Mouse (Mus musculus) left cerebral cortex, postnatal 10 days (tissue): ENCODE measurements around the gene Ramp1. TPM values are rescaled to one million over a fixed set of nuclear protein-coding genes. Genes with fewer than 3 reads are reported as not detected.

Experiments used
- DNase-seq, 2 experiments: peaks; one replicate each; pipeline ENCODE4 v3.0.0; 2021 to 2022; ENCODE audit warnings: low spot score in 2 of 2, mixed read lengths in 1 of 2; ENCODE audit errors: extremely low spot score in 1 of 2
- intact Hi-C: fragments of 180-260 bp; cut with DNase I; formaldehyde crosslinking; loops from one replicate; pipeline ENCODE4 v1.15.1; 2025
- total RNA-seq, 2 experiments: library from RNA; stranded (reverse); gene quantifications; 2 replicates each; pipeline ENCODE4 v1.2.3; 2021

The Ramp1 gene
- 10 to 100 TPM; 33.9 to 37.5 TPM for total RNA-seq

DNA sequence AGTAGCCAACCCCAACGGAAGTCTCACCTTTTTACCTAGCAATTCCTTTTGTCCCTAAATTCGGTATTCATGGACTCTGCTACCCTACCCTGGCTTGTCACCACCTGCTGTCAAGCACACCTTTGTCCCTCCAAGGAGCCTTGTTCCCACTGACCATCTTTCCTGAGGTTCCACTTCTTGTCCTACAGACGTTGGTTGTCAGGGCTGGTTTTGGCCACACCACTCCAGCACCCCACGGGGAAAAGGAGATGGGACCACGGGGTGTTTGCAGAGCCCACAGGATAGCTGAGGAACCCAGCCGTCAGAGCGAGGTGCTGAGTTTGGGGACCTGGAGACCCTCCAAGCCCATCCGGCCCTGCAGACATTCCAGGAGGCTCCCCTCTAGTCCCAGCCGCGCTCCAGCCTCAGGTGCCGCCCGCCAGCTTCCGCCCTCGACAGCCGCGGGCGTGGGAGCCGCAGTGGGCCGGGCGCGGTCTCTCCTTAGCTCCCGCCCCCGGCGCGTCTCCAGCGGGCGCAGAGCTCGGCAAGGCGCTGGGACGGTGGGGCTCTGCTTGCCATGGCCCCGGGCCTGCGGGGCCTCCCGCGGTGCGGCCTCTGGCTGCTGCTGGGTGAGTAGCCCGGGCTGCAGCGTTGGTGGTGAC is at the start of gene Ramp1:
Ramp1 (plus strand) TSS at position 290 of the 641 bp plus-strand sequence.
- DNase-seq, result peak in 1 of 2 experiments; percentile 77
- intact Hi-C loops, result loop anchor here (1.0 to 2.0 kb wide), 2 partner anchors 31 to 60 kb away; no protein-coding TSS in a partner anchor

DNA sequence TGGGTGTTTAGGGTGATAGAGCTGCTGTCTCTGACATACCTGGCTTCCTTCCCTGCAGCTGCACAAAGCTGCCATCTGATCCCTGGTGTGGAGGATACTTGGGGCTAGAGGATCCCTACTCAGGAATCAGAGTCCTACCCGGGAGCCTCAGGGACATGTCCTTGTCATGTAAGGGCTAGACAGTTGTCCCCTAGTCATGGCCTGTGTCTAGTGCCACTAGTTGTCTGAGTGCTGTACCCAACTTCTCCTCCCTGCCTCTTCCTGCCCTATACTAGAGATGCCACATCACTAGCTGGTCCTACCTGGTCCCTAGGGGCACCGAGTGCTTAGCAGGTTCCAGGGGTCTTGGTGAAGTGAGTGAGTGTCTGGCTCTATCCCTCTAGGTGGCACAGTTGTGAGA is 42.6 kb upstream of the Ramp1 start:
- DNase-seq, result no peak
- intact Hi-C loops, result no loop called here

DNA sequence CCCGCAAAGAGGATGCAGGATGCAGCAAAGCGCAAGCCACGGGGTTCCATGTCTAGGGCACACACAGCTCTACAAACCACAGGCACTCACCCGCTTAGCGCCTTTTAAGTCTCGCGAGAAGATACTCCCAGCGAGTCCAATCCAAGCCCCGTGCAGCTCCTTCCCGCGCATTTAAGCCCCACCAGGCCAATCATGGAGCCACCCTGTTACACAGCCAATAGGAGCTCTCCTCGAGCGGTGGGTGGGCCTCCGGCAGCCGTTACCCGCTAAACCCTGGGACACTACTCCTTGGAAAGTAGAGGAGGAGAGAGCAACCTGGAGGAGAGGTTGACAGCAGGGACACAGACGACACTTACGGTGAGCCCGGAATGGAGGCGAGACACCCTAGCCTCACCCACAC is 34.8 kb upstream of the Ramp1 start, which contains the start of gene Rbm44:
Rbm44 (plus strand) TSS at position 277 of the 400 bp plus-strand sequence.
- intact Hi-C loops, result no loop called here
- DNase-seq, result no peak

DNA sequence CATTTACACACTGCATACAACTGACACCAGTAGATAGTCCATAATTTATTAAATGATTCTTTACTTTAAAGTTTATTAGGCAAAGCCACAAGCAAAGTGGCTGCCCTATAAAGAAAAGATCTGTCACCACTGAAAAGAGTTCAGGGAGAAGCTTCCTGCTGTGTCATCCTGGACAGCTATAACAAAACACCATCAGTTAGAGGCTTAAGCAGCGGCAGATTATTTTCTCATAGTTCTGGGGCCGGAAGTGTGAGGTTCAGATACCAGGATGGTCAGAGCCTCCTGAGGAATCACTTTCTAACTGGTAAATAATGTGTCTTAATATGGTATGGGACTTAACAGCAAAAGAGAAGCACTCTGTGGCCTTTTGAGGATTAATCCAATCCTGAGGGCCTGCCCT is 28.1 kb upstream of the Ramp1 start:
- no peak for DNase-seq
- intact Hi-C loops, result no loop called here

DNA sequence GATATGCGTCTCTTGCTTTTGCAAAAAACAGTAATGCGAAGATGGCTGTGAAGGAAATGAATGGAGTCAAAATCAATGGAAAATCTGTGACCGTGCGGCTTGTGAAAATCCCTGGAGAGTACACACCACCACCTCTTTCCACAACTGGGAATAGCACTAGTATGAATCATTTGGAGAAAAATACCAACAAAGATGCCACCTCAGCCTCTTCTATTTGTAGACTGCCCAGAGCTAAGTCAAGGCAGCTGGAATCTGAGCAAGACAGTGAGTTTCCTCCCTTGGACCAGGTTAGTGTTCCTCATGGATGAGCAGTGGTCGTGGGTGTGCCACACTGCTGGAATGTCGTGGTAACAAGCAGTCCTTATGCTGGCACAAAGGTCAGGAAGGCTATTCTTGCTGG is 12.8 kb upstream of the Ramp1 start:
- DNase-seq, result no peak
- intact Hi-C loops, result no loop called here

DNA sequence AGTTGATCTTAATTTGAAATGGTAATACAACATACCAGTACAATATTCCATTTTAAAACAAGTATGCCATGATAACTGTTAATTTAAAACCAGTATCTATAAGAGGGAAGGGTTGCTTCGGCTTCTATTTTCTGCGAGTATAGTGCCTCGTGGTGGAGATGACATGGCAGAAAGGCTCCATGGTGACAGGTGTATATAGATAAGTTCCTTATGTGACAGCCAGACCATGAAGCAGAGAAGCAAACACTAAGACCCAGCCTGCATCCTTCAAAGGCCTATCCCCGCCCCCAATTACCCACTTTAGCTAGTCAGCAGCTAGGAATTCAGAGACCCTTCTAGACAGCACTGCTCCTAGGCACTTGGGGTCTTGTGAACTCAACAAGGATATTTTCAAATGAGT is 10.5 kb upstream of the Ramp1 start:
- no peak for DNase-seq

DNA sequence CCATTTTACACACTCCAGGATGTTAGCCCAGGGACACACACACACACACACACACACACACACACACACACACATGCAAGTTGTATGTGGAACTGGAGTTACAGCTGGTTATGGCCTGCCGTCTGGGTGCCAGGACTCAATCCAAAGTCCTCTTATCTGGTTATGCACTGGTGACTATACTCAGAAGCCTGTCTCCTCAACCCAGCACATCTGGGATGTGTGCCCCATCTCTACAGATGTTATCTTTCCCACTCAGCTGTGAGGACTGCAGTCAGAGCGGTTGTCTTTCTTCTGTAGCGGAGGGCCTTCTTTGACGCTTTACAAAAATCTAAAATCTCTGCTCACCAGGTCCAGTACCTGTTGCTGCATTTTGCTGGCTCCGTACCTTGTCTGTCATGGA is 4.8 kb upstream of the Ramp1 start:
- intact Hi-C loops, result no loop called here

More for the DNA sequence above, 10.5 kb upstream of the Ramp1 start:
- intact Hi-C loops, result no loop called here

DNA sequence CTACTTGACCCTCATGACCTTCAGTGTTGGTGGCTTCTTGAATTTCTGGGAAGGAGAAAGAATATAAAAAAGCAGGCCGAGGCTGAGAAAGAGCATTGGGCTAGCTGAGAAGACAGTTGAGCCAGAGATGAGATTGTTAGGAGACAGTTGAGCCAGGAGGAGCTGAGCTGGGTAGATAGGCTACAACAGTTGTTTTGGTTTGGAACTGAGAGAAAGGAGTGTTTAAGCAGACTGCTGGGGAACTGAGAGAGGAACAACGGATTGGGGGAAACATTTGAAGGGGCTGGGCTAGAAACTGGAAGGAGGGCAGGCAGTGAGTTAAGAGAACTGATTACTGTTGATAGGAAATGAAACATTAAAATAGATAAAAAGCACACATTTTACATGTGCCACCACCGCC is 3.6 kb upstream of the Ramp1 start:
- intact Hi-C loops, result no loop called here
- no peak for DNase-seq

More for the DNA sequence above, 4.8 kb upstream of the Ramp1 start:
- no peak for DNase-seq

DNA sequence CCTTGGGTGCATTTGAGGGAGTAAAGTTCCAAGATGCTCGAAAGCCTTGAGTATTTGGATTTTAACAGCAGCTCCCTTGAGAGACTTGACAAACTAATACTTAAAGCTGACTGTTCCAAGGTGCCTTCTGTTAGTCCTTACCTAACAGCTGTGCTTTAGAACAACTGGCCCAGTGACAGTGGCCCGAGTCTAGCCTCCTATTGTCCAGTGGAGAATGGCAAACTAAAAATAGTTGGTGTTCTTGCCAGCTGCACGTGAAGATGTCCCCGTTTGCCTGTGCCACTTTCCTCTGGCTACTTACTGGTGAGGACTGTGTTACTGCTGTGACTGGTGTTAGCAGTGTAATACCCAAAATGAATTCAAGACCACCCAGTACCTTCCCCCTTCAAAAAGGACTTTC is 2.8 kb upstream of the Ramp1 start:
- no peak for DNase-seq
- intact Hi-C loops, result no loop called here

DNA sequence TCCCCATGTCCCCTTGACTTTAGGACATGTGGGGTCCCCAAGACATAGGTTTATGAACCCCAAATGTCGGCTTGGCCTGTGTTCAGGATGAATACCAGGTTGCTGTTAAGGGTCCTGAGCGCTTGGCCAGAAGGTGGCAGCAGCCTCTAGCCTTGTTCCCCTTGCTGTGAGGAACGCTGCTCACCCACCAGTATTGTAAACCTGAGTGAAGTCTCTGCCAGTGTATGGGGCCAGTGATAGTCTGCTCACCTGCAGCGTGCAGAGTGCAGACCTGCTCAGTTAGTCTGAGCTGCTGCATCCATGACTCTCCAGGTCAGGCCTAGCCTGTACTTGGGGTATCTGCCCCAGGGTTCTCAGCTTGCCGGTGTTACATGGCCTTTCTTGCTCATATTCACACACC is 536 bp upstream of the Ramp1 start:
- DNase-seq, result peak; percentile 66 to 81
- intact Hi-C loops, result loop anchor here (1.0 kb wide), 1 partner anchor 60 kb away; no protein-coding TSS in a partner anchor

DNA sequence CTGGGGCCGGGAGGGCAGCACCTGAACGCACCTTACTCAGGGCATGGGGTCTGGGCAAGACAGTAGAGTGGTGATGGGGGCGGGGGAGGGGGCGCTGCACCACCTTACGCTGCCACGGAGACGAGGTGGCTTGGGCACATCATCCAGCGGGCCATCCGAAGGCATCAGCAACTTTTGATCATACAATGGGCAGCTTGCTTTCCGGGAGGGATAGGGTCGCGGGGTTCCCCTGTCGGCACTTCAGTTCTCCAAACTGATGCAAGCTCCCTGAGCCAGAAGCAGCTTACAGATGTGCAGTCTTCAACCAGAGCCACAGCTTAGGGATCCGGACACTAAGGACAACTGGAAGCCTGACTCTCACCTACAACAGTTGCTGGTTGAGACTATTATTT is 548 bp downstream of the Ramp1 start:
- DNase-seq, result no peak
- intact Hi-C loops, result loop anchor here (2.0 kb wide), 1 partner anchor 31 kb away; no protein-coding TSS in a partner anchor

DNA sequence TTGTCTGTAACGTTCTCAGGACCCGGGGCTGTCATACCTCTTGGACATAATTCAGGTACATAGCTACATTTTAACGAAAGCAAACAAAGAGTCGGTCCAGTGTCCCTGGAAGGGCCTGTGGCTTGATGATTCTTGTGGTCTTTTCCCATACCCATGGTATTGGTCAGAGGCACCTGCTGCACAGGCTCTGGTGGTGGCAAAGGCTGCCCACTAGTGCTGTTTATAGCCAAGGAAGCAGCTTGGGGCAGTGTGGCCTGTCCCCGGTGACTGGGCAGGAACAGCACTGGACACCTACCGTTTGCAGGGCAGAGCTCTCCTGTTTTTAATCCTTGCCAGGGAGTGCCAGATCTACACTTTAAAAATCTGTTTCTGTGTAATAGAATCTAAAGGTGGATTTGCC is 1.1 kb downstream of the Ramp1 start:
- no peak for DNase-seq
- intact Hi-C loops, result loop anchor here (2.0 kb wide), 1 partner anchor 30 kb away; no protein-coding TSS in a partner anchor

DNA sequence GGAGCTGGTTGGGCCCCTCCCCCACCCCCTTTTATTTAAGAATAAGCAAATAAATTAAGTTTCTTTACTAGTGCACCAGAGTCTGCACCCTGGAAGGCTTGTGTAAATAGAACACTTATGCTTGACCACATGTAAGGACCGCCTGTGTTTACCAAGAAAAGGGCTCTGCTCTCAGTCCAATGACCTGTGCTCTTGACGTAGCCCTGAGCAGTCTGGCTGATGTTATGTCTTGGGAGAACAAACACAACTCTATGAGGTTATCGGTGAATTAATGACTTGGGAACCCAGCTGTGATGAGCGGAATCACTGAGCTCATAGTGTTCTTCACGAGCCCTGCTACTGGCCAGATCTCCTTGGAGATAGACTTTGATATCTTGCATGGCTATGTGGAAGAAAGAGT is 1.6 kb downstream of the Ramp1 start:
- DNase-seq, result no peak
- intact Hi-C loops, result loop anchor here (2.0 kb wide), 1 partner anchor 30 kb away; no protein-coding TSS in a partner anchor

DNA sequence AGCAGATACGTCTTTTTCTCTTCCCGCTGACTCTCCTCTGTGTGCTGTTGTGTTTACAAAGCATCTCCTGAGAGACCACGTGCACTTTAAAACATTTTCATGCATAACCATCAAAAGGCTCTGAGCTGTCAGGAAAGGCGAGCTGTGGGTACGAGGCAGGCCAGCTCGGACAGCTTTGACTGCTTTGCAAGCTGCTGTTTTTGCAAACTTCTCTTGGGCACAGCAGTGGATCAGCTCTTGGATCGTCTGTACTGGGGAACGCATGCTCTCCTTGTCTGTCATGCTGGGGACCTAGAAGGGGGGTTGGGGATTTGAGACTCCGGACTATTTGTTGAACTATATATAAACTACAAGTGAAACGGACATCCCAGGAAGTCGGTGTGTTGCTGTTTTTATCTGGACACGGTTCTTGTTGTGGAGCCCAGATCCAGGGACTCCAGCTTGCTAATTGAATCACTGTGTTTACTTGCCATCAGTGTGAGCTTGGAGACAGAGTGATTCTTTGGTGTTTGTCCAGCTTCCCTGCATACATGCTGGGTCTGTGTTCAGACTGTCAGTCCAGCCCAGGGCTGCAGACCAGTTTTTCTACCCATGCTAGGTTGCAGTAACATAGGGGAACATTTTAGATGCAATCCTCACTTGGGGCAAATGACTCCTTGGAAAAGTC is 2.3 kb downstream of the Ramp1 start:
- intact Hi-C loops, result loop anchor here (2.0 kb wide), 1 partner anchor 29 kb away; no protein-coding TSS in a partner anchor
- no peak for DNase-seq

DNA sequence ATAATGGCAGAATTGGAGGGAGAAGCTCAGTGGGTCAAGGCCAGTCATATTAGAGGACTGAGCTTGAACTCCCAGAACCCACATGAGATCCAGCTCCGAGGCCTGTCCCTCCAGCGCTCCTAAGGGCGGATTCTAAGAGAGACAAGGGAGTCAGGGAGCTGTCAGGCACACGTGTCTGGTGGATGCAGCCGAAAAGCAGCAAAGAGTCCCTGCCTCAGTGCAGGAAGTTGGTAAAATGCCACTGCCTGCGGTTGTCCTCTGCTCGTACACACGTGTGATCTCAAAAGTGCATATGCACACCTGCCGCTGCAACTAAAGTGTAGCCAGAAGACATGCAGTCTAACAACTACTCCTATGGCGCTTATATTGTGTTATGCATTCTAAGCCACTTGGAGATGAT is 3.7 kb downstream of the Ramp1 start:
- DNase-seq, result no peak
- intact Hi-C loops, result no loop called here

DNA sequence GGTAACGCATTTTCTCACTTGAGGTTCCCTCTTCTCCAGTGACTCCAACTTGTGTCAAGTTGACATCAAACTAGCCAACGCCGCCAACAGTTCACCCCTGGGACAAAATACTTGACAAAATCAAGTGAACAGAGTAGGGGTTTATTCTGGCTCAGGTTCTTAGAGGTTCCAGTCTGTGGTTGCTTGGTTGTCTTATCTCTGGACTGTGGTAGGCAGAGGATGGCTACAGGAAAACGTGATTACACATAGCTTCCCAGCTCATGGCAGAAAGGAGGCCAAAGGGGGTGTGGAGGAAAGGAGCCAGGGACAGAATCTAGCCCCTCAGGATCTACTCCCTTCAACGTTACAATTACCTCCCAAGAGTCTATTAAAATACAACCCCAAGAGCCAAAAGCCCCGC is 7.1 kb downstream of the Ramp1 start:
- DNase-seq, result no peak
- intact Hi-C loops, result no loop called here

DNA sequence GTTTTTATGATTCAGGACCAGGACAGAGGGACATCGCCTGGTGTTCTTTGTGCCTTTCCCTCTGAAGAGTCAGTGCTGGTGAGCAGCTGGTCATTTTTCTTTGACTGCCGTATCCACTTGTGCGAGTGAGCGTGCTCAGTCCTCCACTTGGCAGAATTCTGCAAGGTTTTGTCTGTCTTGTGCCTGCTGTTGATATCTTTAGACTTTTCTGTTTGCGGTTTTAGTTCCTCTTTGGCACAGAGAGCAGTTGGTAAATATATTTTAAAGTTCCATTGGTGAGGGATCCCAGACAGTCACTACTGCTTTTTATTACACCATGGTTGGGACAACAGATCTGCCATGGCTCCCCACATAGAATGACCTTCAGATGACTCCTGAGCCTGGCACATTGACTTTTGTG is 7.7 kb downstream of the Ramp1 start:
- intact Hi-C loops, result no loop called here

DNA sequence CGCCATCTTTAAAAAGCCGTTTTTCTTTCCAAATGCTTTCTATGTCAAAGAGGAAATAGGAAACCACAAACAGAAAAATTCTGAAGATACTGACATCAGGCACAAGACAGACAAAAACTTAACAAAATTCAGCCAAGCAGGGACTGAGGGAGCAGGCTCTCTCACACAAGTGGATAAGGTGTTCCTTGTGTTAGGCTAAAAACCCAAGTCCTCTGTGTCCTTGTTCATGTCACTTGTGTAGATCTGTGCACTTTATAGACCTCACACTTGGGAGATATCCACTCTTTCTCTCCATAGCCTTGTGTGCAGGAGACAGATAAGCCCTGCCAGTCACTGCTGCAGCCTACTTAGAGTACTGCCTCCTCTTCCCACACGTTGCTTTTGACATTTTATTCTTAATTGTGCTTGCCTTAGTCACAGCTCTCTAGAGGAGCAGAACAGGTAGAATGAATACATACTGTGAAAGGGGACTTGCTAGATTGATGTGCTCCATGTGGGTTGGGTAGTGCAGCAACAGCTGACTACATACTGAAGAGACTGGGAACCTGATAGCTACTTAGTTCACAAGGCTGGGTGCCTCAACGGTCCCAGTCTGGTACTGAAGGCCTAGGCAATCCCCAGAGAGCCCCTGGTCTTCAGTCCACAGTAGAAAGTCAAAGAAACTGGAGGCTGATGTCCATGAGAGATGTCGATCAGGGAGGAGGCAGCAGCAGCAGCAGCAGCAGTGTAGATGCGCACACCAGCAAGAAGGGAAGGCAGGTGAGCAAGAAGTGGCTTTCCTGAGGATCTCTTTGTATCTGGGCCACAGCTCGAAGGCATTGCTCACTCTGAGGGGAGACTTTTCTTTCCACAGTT is 8.4 kb downstream of the Ramp1 start:
- DNase-seq, result no peak
- intact Hi-C loops, result no loop called here

More for the DNA sequence above, 7.7 kb downstream of the Ramp1 start:
- DNase-seq, result no peak

DNA sequence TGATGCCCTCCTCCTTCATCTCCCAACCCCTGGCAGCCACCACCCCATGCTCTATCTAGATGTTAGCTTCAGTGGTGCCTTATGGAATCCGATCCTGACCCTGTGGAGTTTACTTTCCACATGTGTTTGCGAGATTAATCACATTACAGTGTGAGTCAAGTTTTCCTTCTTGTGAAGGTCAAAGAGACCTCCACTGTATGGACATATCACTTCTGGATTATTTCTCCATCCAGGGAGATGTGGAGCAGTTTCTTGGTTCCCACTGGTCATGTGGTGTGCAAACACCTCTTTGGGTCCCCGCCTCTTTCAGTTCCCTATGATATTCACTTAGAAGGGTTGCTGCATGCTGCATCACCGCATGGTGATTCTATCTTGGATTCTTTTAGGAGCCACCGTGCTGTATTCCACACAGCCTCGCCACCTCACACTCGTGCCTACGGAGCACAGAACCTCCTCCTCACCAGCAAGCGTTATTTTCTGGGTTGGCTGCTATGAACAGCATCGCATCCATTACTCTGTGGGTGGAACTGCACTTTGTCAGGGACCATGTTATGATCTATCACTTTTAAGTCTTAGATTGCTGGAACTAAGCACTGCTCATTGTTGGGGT is 9.3 kb downstream of the Ramp1 start:
- intact Hi-C loops, result no loop called here
- peak in 1 of 2 experiments; percentile 10 for DNase-seq
